Mouse (Mus musculus) forebrain, embryonic 11.5 days (tissue): ENCODE results near the gene Elmo2. TPM values are rescaled to one million over a fixed set of nuclear protein-coding genes. Genes with fewer than 3 reads are reported as not detected.

Source experiments
- ATAC-seq: fragments of 200-750 bp; cut with Nextera tagmentation; replicated peaks from 2 replicates; pipeline ENCODE4 v1.8.0; 2017; ENCODE audit warnings: moderate TSS enrichment; ENCODE audit not compliant: low FRiP score
- DNase-seq: peaks from one replicate; pipeline ENCODE4 v3.0.0-alpha.2; 2017; ENCODE audit warnings: low spot score
- H3K27ac ChIP-seq: fragments of 300-500 bp; sonication (generic); 2 replicates; pipeline ENCODE4 v1.5.1; 2014; ENCODE audit warnings: low read depth, low read length
- H3K27me3 ChIP-seq: fragments of 300-500 bp; sonication (generic); 2 replicates; pipeline ENCODE4 v1.6.1; 2014; ENCODE audit warnings: mild to moderate bottlenecking, low read length, mixed read lengths; ENCODE audit not compliant: control insufficient read depth, insufficient read depth
- H3K36me3 ChIP-seq: fragments of 300-500 bp; sonication (generic); 2 replicates; pipeline ENCODE4 v1.6.1; 2014; ENCODE audit warnings: mild to moderate bottlenecking, low read length, moderate library complexity, mixed read lengths; ENCODE audit not compliant: control insufficient read depth, insufficient read depth
- H3K4me1 ChIP-seq: fragments of 300-500 bp; sonication (generic); replicated peaks from 2 replicates; pipeline ENCODE4 v1.6.1; 2014; ENCODE audit warnings: low read length, mixed read lengths; ENCODE audit not compliant: control insufficient read depth, insufficient read depth
- H3K4me2 ChIP-seq: fragments of 300-500 bp; sonication (generic); 2 replicates; pipeline ENCODE4 v1.6.1; 2014; ENCODE audit warnings: low read depth, mild to moderate bottlenecking, low read length, moderate library complexity, mixed read lengths; ENCODE audit not compliant: severe bottlenecking
- H3K4me3 ChIP-seq: fragments of 300-500 bp; sonication (generic); 2 replicates; pipeline ENCODE4 v1.5.1; 2014; ENCODE audit warnings: low read depth, low read length
- H3K9ac ChIP-seq: fragments of 300-500 bp; sonication (generic); 2 replicates; pipeline ENCODE4 v1.6.1; 2014; ENCODE audit warnings: low read length
- H3K9me3 ChIP-seq: fragments of 300-500 bp; sonication (generic); 2 replicates; pipeline ENCODE4 v1.6.1; 2016; ENCODE audit warnings: low read length, mixed read lengths; ENCODE audit not compliant: control insufficient read depth
- WGBS: fragments of 180-500 bp; shearing (Covaris S2); extraction: QIAGEN DNeasy Blood & Tissue Kit; methylation state at CpG from one replicate; pipeline ENCODE4 v1.1.7; 2014; 5-methylcytosine and 5-hydroxymethylcytosine counted together
- polyA plus RNA-seq: library from polyadenylated mRNA; unstranded; fragments of >200 nt; fragmentation: Nextera tagmentation; extraction: Ambion mirVana; gene quantifications from 2 replicates; pipeline ENCODE4 v1.2.1, GENCODE M21; 2014

The Elmo2 gene
- polyA plus RNA-seq, result 95.4 and 108 TPM in 2 replicates

DNA sequence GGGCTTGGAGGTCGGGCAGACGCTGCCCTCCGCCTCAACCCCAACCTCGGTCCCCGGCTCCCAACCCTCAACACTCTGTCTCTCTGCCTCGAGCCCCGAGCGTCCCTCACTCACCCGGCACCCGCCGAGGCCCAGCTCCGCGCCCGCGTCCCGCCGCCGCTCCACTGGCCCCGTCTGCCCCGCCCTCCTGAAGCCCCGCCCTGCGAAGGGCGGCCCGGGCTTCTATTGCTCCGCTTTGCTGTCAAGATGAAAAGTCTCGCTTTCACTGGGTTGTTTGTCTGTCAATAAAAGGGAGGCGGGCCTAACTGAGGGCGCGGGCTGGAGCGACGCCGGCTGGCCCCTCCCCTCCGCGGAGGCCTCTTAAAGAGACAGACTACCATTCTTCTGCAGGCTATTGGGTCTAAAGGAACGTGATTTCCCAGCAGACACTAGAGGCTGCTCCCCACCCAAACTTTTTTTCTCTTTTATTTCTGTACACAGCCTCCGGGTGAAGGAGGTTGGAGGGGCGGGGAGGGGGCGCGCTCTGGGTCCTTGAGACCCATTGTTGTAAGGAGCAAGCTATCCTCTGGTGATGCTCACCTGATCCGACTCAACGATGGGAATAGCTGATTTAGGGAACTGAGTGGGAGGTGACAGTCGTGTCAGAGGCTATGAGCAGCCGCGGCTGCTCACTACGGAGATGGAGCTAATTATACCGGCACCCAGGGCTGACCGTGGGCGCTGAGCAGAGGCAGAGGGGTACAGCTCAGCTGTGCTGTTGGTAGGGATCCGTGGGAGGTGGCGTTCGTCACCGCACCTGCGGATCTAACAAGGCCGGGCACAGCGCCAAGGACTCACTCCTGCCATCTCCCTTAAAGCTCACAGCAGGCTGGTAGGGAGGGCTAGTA, at the start of gene Elmo2:
Gene Elmo2 (minus strand): TSS at position 176 of the 887 bp plus-strand sequence.
- peak; percentile 98 for ATAC-seq
- H3K36me3 ChIP-seq, result no peaks in the 10 kb centered on the region; the same call in 1 of the 2 replicates
- no peaks in the 10 kb centered on the region for H3K9me3 ChIP-seq
- peaks cover 8% of the 10 kb centered on the region for H3K4me1 ChIP-seq
- H3K27ac ChIP-seq, result peak within 1 kb of the TSS; percentile 48; the same call in 1 of the 2 replicates
- H3K4me3 ChIP-seq, result peak within 1 kb of the TSS; percentile 54
- H3K9ac ChIP-seq, result peak within 1 kb of the TSS; percentile 73
- no peaks in the 10 kb centered on the region for H3K27me3 ChIP-seq
- DNase-seq, result peak; percentile 97
- WGBS, result under 1% methylated on average over 55 of the region's 55 CpGs
- peak within 1 kb of the TSS; percentile 95 for H3K4me2 ChIP-seq

DNA sequence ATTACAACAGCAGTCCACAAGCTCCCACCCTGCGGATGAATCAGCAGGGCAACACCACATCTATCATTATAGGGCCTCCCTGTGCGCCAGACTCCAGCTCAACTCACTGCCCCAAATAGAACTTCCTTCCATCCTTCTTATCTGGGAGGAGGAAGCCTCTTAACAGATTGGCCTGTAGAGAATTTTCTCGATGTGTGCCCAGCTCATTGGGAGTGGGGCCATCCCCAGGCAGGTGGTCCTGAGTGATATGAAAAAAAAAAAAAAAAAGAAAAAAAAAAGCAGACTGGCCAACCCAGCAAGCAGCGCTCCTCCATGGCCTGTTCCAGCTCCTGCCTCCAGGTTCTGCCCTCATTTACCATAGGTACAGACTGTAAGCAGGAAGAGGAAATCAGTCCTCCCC, 49.7 kb upstream of the Elmo2 start:
- no peak for ATAC-seq

DNA sequence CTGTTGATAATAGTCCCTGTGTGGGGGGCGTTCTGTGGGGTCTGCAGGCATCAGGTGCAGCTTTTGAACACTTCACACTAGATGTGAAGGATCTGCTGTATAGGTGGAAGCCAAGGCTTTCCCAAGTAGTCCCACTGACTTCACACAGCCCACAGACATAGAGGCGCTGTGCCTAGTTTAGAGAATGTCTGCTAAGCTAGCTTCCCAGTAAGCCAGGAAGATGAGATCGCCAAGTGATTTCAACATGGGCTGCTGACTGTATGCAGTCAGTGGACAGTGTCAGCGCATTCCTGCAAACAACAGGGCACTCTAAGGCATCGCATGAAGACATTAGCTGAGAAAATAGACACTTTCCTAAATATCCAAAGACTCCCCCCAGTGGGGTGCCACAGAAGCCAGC, 49.2 kb upstream of the Elmo2 start:
- peaks cover 14% of the 10 kb centered on the region for H3K36me3 ChIP-seq
- no peak overlapping the region for H3K4me3 ChIP-seq
- no peak overlapping the region for H3K4me2 ChIP-seq
- no peaks in the 10 kb centered on the region for H3K27me3 ChIP-seq
- DNase-seq (no peak), ATAC-seq (no peak)
- no peak overlapping the region for H3K9ac ChIP-seq
- no peak overlapping the region for H3K27ac ChIP-seq
- WGBS, result 81% methylated on average over 5 of the region's 5 CpGs
- H3K4me1 ChIP-seq, result 0 out of 2 replicates have a peak, but pooled peaks cover 1% of the 10 kb centered on the region
- no peaks in the 10 kb centered on the region; the same call in 1 of the 2 replicates for H3K9me3 ChIP-seq

More for the DNA sequence above, 49.7 kb upstream of the Elmo2 start:
- H3K4me1 ChIP-seq, result 0 out of 2 replicates have a peak, but pooled peaks cover 1% of the 10 kb centered on the region
- no peak overlapping the region for H3K4me2 ChIP-seq
- H3K9ac ChIP-seq, result no peak overlapping the region
- no peak overlapping the region for H3K27ac ChIP-seq
- no peak overlapping the region for H3K4me3 ChIP-seq
- DNase-seq, result no peak
- H3K27me3 ChIP-seq, result no peaks in the 10 kb centered on the region
- H3K9me3 ChIP-seq, result no peaks in the 10 kb centered on the region; the same call in 1 of the 2 replicates
- 89% methylated on average over 4 of the region's 4 CpGs for WGBS
- peaks cover 19% of the 10 kb centered on the region for H3K36me3 ChIP-seq

DNA sequence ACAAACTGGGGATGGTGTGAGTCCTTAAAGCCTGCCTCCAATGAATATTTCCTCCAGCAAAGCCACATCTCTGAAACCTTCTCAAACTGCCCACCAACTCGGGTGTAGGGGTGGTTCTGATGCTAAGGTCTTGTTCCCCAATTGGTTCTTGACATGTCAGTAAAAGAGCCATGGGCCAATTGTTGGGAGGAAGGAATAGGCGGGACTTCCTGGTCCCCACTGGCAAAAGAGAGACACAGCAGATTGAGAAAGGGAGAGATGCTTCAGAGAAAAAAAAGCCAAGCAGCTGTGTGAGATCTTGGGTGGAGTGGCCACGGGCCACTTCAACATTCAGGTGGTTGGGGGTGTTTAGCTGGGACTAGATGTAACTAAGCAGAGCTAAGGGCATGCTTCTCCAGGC, 44.8 kb upstream of the Elmo2 start:
- WGBS, result 20% methylated on average over 3 of the region's 3 CpGs
- Histone ChIP-seq H3K27ac (no peak overlapping the region), H3K27me3 (no peaks in the 10 kb centered on the region), H3K9ac (no peak overlapping the region), H3K4me2 (no peak overlapping the region), H3K4me1 (peaks cover 7% of the 10 kb centered on the region; the same call in 1 of the 2 replicates), H3K36me3 (no peaks in the 10 kb centered on the region), H3K9me3 (no peaks in the 10 kb centered on the region), H3K4me3 (no peak overlapping the region)
- DNase-seq (no peak), ATAC-seq (no peak)

DNA sequence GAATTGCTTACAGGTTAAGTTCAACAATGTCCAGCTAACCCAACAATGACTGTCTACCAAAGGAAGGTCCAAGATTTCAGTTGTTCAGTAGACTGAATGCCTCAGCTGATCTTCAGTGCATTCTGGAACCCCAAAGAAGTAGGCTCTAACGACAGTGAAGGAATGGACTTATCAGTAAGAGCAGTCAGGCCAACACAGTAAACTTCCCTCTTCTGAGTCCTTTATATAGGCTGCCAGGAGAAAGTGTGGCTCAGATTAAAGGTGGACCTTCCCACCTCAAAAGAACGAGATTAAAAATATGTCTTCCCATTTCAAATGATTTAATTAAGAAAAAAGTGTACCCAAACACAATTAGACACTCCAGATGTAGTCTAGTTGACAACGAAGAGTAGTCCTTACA, 44.1 kb upstream of the Elmo2 start:
- Histone ChIP-seq H3K9me3 (no peaks in the 10 kb centered on the region), H3K4me3 (no peak overlapping the region), H3K9ac (no peak overlapping the region), H3K36me3 (no peaks in the 10 kb centered on the region), H3K27me3 (no peaks in the 10 kb centered on the region), H3K4me2 (no peak overlapping the region), H3K27ac (no peak overlapping the region), H3K4me1 (peaks cover 7% of the 10 kb centered on the region; the same call in 1 of the 2 replicates)
- WGBS, result 83% methylated on average over 3 of the region's 3 CpGs
- ATAC-seq (no peak), DNase-seq (no peak)

DNA sequence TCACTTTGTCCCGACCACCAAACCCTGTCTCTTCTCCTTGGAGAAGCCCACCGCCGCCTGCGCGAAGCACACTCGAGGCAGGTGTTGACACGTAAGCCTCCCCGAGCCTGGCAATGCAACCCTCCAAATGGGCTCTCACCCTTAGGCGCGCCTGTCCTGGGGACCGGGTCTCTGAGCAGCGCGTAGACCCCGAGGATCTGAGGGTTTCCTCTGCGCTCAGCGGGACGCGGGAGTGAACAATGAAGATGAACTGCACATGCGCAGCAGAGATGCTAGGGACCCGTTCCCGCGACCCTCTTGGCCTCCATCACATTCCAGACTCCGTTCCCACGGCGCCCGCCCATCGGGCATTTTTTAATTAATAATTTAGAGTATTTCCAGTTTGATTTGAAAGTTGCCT, 42.2 kb upstream of the Elmo2 start, which contains the start of gene Zfp663:
Gene Zfp663 (minus strand): TSS at position 234 of the 400 bp plus-strand sequence.
- Histone ChIP-seq H3K27ac (peak within 1 kb of the TSS; percentile 13), H3K4me3 (peak within 1 kb of the TSS; percentile 31), H3K9ac (peak within 1 kb of the TSS; percentile 38), H3K9me3 (no peaks in the 10 kb centered on the region), H3K27me3 (no peaks in the 10 kb centered on the region), H3K36me3 (no peaks in the 10 kb centered on the region), H3K4me1 (peaks cover 7% of the 10 kb centered on the region; the same call in 1 of the 2 replicates), H3K4me2 (peak within 1 kb of the TSS; percentile 53)
- DNase-seq (peak; percentile 88), ATAC-seq (peak; percentile 61)
- WGBS, result under 1% methylated on average over 27 of the region's 27 CpGs

DNA sequence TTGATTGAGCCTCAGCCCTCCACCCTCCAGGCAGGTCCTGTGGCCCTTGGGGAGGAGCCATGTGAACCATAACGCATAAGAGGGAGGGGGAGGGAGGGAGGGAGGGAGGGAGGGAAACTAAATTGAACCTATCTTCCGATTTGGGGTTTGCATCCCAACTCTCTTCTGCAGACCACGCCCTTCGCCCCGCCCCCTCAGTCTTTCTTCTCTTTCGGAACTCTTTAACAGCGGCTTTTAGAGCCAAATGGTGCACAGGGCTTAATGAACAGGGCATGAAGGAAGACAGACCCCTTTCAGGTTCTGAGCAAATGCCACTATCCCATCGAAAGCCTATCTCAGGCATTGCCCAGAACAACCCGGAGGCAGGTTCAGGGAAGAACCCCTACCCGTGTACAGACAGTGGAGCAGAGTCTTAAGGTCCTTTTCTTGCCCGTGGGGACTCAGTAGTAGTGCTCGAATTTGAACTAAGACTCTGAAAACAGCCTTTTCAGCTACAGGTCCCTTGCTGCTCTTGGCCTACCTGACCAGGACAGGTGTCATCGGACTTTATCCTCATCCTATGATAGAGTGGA, 41.7 kb upstream of the Elmo2 start:
- Histone ChIP-seq H3K4me2 (peak overlapping the region; percentile 53), H3K27ac (peak overlapping the region; percentile 13), H3K4me3 (peak overlapping the region; percentile 31), H3K9ac (peak overlapping the region; percentile 38), H3K27me3 (no peaks in the 10 kb centered on the region), H3K9me3 (no peaks in the 10 kb centered on the region), H3K4me1 (peaks cover 6% of the 10 kb centered on the region; the same call in 1 of the 2 replicates), H3K36me3 (no peaks in the 10 kb centered on the region)
- ATAC-seq (peak; percentile 65), DNase-seq (peak; percentile 80)
- under 1% methylated on average over 13 of the region's 13 CpGs for WGBS

DNA sequence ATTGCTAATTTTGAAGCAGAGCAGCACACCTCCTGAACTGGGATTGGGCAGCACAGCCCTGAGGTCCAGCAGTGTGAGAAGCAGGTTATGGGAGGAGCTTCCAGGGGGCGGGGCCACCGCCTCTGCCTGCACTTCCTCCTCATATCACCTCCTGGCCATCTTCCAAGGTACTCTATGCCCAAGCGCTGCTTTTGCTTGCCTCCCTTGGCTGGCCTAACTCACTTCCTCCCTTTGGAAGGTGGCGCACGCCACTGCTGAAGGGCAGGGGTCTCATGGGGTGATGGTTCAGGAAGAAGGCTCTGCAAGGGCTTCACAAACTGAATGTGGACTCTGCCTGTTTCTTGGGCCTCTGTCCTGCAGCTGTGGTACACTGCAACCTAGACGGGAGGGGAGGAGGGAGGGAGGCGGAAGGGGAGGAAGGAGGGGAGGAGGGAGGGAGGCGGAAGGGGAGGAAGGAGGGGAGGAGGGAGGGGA, 40.8 kb upstream of the Elmo2 start:
- Histone ChIP-seq H3K27me3 (no peaks in the 10 kb centered on the region), H3K9ac (no peak overlapping the region), H3K9me3 (no peaks in the 10 kb centered on the region), H3K36me3 (no peaks in the 10 kb centered on the region), H3K4me1 (peaks cover 5% of the 10 kb centered on the region; the same call in 1 of the 2 replicates), H3K27ac (no peak overlapping the region), H3K4me3 (no peak overlapping the region; the same call in 1 of the 2 replicates), H3K4me2 (no peak overlapping the region; the same call in none of the 2 replicates)
- DNase-seq (peak; percentile 66), ATAC-seq (no peak; the same call in 1 of the 2 replicates)
- WGBS, result 11% methylated on average over 5 of the region's 8 CpGs
